Mouse (Mus musculus) ES-CJ7 (cell line): ENCODE results near the gene Rnf212b.

Experiments
- DNase-seq: peaks from one replicate; pipeline ENCODE4 v3.0.0; 2011; ENCODE audit warnings: low read depth, low spot score

Gene Rnf212b

GRCm38 (mm10) chr14:54874165-54874564 lies 60.2 kb downstream of the Rnf212b start:
- no peak for DNase-seq

- peak; percentile 67 for DNase-seq
Measured at GRCm38 (mm10) chr14:54875844-54876538, 62.0 kb downstream of the Rnf212b start.

- peak; percentile 91 for DNase-seq
Measured at GRCm38 (mm10) chr14:54876539-54877047, 62.7 kb downstream of the Rnf212b start.

- DNase-seq = peak; percentile 38
Measured at GRCm38 (mm10) chr14:54877048-54877715, 63.2 kb downstream of the Rnf212b start, which contains the start of gene Ppp1r3e. Gene Ppp1r3e, minus strand, starts transcription at chr14:54877550.

GRCm38 (mm10) chr14:54883154-54884021 lies 69.4 kb downstream of the Rnf212b start, which contains the start of the genes Bcl2l2 and Gm20521:
Gene Bcl2l2, plus strand, starts transcription at chr14:54883377.
Gene Gm20521, plus strand, starts transcription at chr14:54883441.
- peak; percentile 85 for DNase-seq

GRCm38 (mm10) chr14:54884022-54884712 lies 70.2 kb downstream of the Rnf212b start:
- no peak for DNase-seq

GRCm38 (mm10) chr14:54885309-54885708 lies 71.4 kb downstream of the Rnf212b start:
- no peak for DNase-seq

GRCm38 (mm10) chr14:54892200-54892599 lies 78.3 kb downstream of the Rnf212b start, which contains the start of gene Pabpn1:
Gene Pabpn1, plus strand, starts transcription at chr14:54892500.
- DNase-seq = no peak

GRCm38 (mm10) chr14:54893651-54894181 lies 79.8 kb downstream of the Rnf212b start:
- DNase-seq = peak; percentile 100

- DNase-seq = peak; percentile 25
Measured at GRCm38 (mm10) chr14:54894296-54895151, 80.6 kb downstream of the Rnf212b start.

GRCm38 (mm10) chr14:54897445-54897844 lies 83.5 kb downstream of the Rnf212b start:
- no peak for DNase-seq

GRCm38 (mm10) chr14:54900383-54900782 lies 86.4 kb downstream of the Rnf212b start:
- DNase-seq = peak; percentile 84

- DNase-seq = no peak
Measured at GRCm38 (mm10) chr14:54903641-54904040, 89.7 kb downstream of the Rnf212b start.
